Mouse (Mus musculus) intestine, embryonic 16.5 days (tissue): ENCODE data around the gene Slc27a5. TPM values are rescaled to one million over a fixed set of nuclear protein-coding genes. Genes with fewer than 3 reads are reported as not detected.

Experiments used
- ATAC-seq: fragments of 200-750 bp; cut with Nextera tagmentation; 2 replicates; pipeline ENCODE4 v1.8.0; 2017; ENCODE audit warnings: moderate TSS enrichment, moderate library complexity
- H3K27ac ChIP-seq: fragments of 300-500 bp; sonication (generic); 2 replicates; pipeline ENCODE4 v1.5.1; 2014; ENCODE audit warnings: mild to moderate bottlenecking, low read length
- H3K27me3 ChIP-seq: fragments of 300-500 bp; sonication (generic); replicated peaks from 2 replicates; pipeline ENCODE4 v1.6.1; 2014; ENCODE audit warnings: low read length, control low read depth, mixed read lengths; ENCODE audit not compliant: control insufficient read depth, insufficient read depth
- H3K36me3 ChIP-seq: fragments of 300-500 bp; sonication (generic); 2 replicates; pipeline ENCODE4 v1.6.1; 2014; ENCODE audit warnings: low read length, control low read depth; ENCODE audit not compliant: control insufficient read depth, insufficient read depth
- H3K4me1 ChIP-seq: fragments of 300-500 bp; sonication (generic); 2 replicates; pipeline ENCODE4 v1.6.1; 2014; ENCODE audit warnings: low read length, control low read depth, mixed read lengths; ENCODE audit not compliant: control insufficient read depth, insufficient read depth
- H3K4me2 ChIP-seq: fragments of 300-500 bp; sonication (generic); 2 replicates; pipeline ENCODE4 v1.6.1; 2014; ENCODE audit warnings: low read depth, low read length, control low read depth
- H3K4me3 ChIP-seq: fragments of 300-500 bp; sonication (generic); 2 replicates; pipeline ENCODE4 v1.5.1; 2014; ENCODE audit warnings: mild to moderate bottlenecking, low read length
- H3K9ac ChIP-seq: fragments of 300-500 bp; sonication (generic); 2 replicates; pipeline ENCODE4 v1.6.1; 2014; ENCODE audit warnings: low read depth, low read length
- H3K9me3 ChIP-seq: fragments of 300-500 bp; sonication (generic); 2 replicates; pipeline ENCODE4 v1.6.1; 2016; ENCODE audit warnings: low read length, control low read depth; ENCODE audit not compliant: control insufficient read depth
- WGBS: fragments of 180-500 bp; shearing (Covaris S2); extraction: QIAGEN DNeasy Blood & Tissue Kit; methylation state at CpG from one replicate; pipeline ENCODE4 v1.1.7; 2014; 5-methylcytosine and 5-hydroxymethylcytosine counted together
- polyA plus RNA-seq: library from polyadenylated mRNA; unstranded; fragments of >200 nt; fragmentation: Nextera tagmentation; extraction: Ambion mirVana; gene quantifications from 2 replicates; pipeline ENCODE4 v1.2.1, GENCODE M21; 2015

Slc27a5 gene
- polyA plus RNA-seq, 1 experiment from 2014 or later: 0.84 TPM

DNA sequence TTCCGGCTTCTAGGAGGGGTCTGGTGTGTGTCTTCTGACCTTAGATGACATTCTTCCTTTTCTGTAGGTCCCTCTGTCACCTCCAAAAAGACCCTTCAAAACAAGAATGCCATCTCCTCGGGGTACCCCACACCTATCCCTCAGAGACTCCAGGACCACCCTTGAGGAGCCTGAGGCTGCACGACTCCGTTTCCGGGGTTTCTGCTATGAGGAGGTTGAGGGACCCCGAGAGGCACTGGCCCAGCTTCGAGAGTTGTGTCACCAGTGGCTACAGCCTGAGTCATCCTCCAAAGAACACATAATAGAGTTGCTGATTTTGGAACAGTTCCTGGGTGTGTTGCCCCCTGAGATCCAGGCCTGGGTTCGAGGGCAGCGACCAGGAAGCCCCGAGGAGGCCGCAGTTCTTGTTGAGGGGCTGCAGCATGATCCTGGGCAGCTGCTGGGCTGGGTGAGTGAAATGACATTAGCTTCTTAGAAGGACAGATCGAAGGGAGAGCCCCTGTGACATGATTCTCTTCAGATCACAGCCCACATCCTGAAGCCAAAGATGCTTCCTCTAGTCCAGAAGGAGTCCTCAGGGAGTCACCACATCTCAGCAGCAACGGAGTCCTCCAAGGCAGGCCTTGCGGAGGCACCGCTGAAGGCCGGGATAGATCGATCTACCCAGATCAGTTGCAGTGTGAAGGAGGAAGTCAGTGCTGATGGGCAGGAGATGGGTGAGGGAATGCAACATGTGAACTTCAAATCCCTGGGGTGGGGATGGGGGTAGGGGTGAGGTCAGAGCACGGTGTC is 18.9 kb downstream of the Slc27a5 start:
- Histone ChIP-seq H3K27me3 (no peaks in the 10 kb centered on the region), H3K27ac (peak overlapping the region; percentile 88; the same call in 1 of the 2 replicates), H3K4me2 (peak overlapping the region; percentile 63), H3K36me3 (no peaks in the 10 kb centered on the region), H3K9me3 (no peaks in the 10 kb centered on the region), H3K4me3 (peak overlapping the region; percentile 67; the same call in 1 of the 2 replicates), H3K9ac (peak overlapping the region; percentile 70), H3K4me1 (peaks cover 20% of the 10 kb centered on the region)
- no peak for ATAC-seq
- 79% methylated on average over 18 of the region's 18 CpGs for WGBS

DNA sequence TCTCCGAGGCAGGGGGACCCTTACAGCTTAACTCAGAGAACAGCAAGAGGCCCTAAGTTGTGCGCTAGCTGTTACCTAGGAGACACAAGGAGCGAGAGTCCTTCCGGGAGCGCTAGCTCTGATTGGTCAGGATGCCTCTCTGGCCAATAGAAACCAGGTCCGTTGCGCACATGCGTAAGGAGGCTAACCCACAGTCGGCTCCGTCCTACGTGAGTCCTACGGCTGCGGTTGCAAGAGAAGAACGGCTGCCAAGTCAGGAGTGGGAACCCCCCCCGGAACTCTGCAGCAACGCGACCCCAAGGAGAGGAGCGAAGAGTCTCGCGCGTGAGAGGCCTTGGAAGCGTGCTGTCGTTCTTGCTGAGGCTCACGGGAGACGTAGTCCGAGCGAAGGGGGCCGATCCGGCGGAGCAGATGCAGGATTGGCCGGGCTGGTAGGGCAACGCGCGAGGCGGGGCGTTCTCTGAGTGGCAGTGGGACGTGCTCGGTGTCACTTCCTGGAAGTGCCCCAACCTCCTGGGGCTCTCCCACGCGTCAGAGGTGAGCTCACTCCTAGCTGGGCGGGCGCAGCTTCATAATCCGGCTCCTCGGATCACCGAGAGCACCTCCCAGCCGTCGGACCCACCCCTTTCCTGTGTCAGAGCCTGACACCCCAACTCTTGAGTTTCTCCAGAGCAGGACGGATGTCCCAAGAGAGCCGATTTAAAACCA is 20.2 kb downstream of the Slc27a5 start, which contains the start of gene Zfp446:
TSS of gene Zfp446 (plus strand) at position 167 of the 708 bp plus-strand sequence.
- Histone ChIP-seq H3K9me3 (no peaks in the 10 kb centered on the region), H3K27ac (peak within 1 kb of the TSS; percentile 93), H3K4me2 (peak within 1 kb of the TSS; percentile 65), H3K9ac (peak within 1 kb of the TSS; percentile 77), H3K36me3 (no peaks in the 10 kb centered on the region), H3K4me1 (peaks cover 20% of the 10 kb centered on the region), H3K27me3 (no peaks in the 10 kb centered on the region), H3K4me3 (peak within 1 kb of the TSS; percentile 67)
- WGBS: 0% methylated on average over 49 of the region's 49 CpGs
- peak; percentile 99 for ATAC-seq

DNA sequence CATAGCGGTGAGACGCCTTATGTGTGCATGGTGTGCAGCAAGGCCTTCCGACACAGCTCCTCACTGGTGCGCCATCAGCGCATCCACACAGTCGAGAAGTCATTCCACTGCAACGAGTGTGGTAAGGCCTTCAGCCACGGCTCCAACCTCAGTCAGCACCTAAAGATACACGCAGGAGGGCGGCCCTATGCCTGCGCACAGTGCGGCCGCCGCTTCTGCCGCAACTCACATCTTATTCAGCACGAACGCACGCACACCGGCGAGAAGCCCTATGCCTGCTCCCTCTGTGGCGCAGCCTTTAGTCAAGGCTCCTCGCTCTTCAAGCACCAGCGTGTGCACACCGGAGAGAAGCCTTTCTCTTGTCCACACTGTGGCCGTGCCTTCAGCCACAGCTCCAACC is 27.1 kb downstream of the Slc27a5 start:
- Histone ChIP-seq H3K4me3 (no peak overlapping the region), H3K4me2 (no peak overlapping the region), H3K36me3 (peaks cover 18% of the 10 kb centered on the region), H3K4me1 (peaks cover 10% of the 10 kb centered on the region), H3K9ac (no peak overlapping the region), H3K9me3 (no peaks in the 10 kb centered on the region), H3K27me3 (no peaks in the 10 kb centered on the region), H3K27ac (no peak overlapping the region)
- 92% methylated on average over 25 of the region's 25 CpGs for WGBS
- ATAC-seq: no peak

DNA sequence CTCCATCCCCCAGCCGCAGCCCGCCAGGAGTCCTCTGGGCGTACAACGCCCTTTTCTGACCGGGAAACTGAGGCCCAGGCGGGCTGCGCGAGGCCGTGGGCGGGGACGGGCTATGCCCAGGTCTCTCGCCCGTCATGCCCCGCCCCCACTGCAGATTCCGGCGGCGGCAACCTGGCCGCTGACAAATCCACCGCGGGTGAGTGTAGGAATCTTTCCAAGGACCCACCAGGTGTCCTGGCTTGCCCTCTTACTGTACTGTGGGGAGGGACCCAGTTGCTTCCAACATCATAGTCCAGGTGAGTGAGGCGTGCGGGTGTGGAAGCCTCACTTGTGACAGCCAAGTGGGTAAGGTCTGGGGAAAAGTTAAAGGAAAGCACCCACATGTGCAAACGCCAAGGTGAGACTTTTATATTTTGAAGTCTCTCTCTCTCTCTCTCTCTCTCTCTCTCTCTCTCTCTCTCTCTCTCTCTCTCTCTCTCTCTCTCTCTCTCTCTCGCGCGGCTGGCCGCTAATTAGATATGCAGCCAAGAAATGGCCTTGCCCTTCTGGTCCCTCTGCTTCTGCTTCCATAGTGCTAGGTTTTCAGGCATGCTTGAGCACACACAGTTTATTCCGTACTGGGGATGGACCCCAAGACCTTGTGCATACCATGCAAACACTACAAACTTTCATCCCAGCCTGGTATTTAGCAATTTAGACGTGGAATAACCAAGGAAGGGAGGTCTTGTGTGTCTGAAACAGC is 31.7 kb downstream of the Slc27a5 start:
- Histone ChIP-seq H3K36me3 (peaks cover 13% of the 10 kb centered on the region), H3K4me2 (peak overlapping the region; percentile 79), H3K9me3 (no peaks in the 10 kb centered on the region), H3K4me3 (peak overlapping the region; percentile 85), H3K4me1 (peaks cover 14% of the 10 kb centered on the region), H3K9ac (peak overlapping the region; percentile 95), H3K27me3 (no peaks in the 10 kb centered on the region), H3K27ac (peak overlapping the region; percentile 94)
- under 1% methylated on average over 29 of the region's 29 CpGs for WGBS
- peak; percentile 85 for ATAC-seq

DNA sequence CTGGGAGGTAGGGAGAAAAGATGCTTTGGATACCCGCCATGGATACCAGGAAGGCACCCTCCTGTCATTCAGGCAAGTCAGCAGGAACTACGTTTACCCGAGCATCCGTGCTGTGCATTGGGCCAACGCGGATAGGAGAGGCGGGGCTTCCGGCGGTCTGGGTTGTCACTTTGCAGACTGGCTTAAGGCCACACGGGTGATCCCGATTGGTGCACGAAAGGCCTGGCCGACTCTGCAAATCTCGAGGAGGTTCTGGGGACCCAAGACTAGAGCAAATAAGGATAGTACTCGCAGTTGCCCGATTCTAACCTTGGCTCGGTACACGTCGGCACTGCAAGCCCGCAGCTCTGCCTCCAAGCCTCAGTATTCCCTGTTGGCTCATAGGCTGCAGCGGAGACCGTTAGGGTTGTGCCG is 32.3 kb downstream of the Slc27a5 start, which contains the start of gene Zfp324:
TSS of gene Zfp324 (plus strand) at position 161 of the 414 bp plus-strand sequence.
- under 1% methylated on average over 23 of the region's 23 CpGs for WGBS
- no peaks in the 10 kb centered on the region for H3K9me3 ChIP-seq
- peak within 1 kb of the TSS; percentile 79 for H3K4me2 ChIP-seq
- H3K27me3 ChIP-seq: no peaks in the 10 kb centered on the region
- H3K9ac ChIP-seq: peak within 1 kb of the TSS; percentile 95
- peaks cover 14% of the 10 kb centered on the region for H3K4me1 ChIP-seq
- peaks cover 7% of the 10 kb centered on the region; the same call in 1 of the 2 replicates for H3K36me3 ChIP-seq
- H3K27ac ChIP-seq: peak within 1 kb of the TSS; percentile 94
- ATAC-seq: peak; percentile 95
- H3K4me3 ChIP-seq: peak within 1 kb of the TSS; percentile 85

DNA sequence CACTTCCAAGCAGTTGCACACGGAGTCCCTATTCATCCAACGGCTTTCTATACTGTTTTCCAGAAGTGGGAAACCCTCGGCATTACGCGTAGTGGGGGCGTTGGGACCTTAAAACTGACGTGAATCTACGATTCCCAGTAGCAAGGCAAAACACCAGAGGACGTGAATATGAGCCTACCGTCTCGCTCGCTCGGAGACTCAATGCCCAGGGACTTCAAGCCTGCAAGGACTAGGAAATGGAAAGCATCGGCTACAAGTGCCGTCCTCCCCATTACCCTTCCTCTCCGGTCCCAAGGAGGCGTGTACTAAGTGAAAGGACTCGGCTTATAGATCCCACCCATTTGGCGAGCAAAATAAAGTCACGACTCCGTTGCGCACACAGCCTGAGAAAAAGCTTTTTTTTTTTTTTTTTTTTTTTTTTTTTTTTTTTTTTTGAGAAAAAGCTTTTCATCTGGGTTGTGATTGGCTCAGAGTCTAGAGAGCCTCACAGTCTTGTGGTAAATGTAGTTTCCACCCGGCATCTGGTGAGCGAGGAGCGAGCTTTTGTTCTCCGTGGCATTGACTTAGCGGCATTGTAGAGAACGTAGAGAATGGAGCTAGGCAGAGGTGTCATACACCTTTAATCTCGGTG is 36.4 kb downstream of the Slc27a5 start:
- Histone ChIP-seq H3K4me2 (peak overlapping the region; percentile 62), H3K4me3 (peak overlapping the region; percentile 54), H3K9me3 (no peaks in the 10 kb centered on the region), H3K9ac (peak overlapping the region; percentile 68), H3K27ac (peak overlapping the region; percentile 72), H3K36me3 (no peaks in the 10 kb centered on the region), H3K27me3 (no peaks in the 10 kb centered on the region), H3K4me1 (peaks cover 6% of the 10 kb centered on the region)
- 3% methylated on average over 29 of the region's 29 CpGs for WGBS
- peak; percentile 46 for ATAC-seq

DNA sequence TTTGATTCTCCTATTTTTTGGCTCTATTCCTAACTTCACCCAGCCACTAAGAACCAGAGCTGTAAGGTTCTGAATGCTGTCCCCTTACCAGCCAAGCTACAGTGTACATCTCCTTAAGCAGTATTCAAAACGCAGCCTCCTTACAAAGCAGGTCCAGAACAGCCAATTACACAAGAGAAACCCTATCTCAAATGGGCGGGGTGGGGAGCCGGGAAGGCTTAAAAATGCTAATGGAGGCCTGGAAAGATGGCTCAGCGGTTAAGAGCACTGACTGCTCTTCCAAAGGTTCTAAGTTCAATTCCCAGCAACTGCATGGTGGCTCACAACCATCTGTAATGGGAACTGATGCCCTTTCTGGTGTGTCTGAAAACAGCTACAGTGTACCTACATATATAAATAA is 38.3 kb downstream of the Slc27a5 start:
- Histone ChIP-seq H3K4me2 (no peak overlapping the region), H3K36me3 (no peaks in the 10 kb centered on the region), H3K9ac (no peak overlapping the region), H3K9me3 (no peaks in the 10 kb centered on the region), H3K27me3 (no peaks in the 10 kb centered on the region), H3K4me1 (no peaks in the 10 kb centered on the region), H3K27ac (peak overlapping the region; percentile 30; the same call in 1 of the 2 replicates), H3K4me3 (no peak overlapping the region)
- ATAC-seq: no peak
- 23% methylated on average over 4 of the region's 4 CpGs for WGBS

DNA sequence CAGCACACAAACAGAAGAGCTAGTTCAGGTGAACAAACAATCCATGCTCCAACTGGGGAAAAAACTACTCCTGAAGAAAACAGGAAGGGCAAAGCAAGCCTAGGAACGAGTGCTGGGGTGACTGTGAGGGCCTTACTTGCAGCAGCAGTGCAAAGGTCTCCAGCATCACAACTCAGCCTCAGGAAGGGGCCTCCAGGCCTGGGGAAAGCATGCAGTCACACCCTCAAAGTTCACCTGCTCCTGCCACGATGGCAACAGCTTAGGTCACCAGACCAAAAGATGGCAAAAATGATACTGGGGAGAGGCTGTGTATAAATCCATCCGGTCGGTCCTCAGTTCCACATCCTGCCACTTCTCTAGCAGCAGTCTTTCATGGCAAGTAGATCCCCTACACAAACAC is 39.0 kb downstream of the Slc27a5 start:
- ATAC-seq: peak; percentile 82
- peak overlapping the region; percentile 66; the same call in 1 of the 2 replicates for H3K27ac ChIP-seq
- no peak overlapping the region for H3K9ac ChIP-seq

More for the DNA sequence above, 39.0 kb downstream of the Slc27a5 start:
- Histone ChIP-seq H3K36me3 (no peaks in the 10 kb centered on the region), H3K4me3 (no peak overlapping the region), H3K4me2 (no peak overlapping the region), H3K9me3 (no peaks in the 10 kb centered on the region), H3K27me3 (no peaks in the 10 kb centered on the region), H3K4me1 (no peaks in the 10 kb centered on the region)
- 63% methylated on average over 4 of the region's 4 CpGs for WGBS
